Mouse (Mus musculus) small intestine, adult 2 months (tissue): ENCODE results near the gene Arpc4. TPM values are rescaled to one million over a fixed set of nuclear protein-coding genes. Genes with fewer than 3 reads are reported as not detected.

ENCODE experiments used
- H3K27ac ChIP-seq: fragments of 200-500 bp; 2 replicates; pipeline ENCODE4 v1.5.1; 2012; ENCODE audit warnings: low read depth, low read length, control low read depth, inconsistent platforms; ENCODE audit not compliant: insufficient read depth
- H3K27me3 ChIP-seq: fragments of 200-500 bp; 2 replicates; pipeline ENCODE4 v1.6.1; 2012; ENCODE audit warnings: mild to moderate bottlenecking, moderate library complexity, low read length, inconsistent platforms; ENCODE audit not compliant: control insufficient read depth, insufficient read depth
- H3K36me3 ChIP-seq: fragments of 200-500 bp; 2 replicates; pipeline ENCODE4 v1.6.1; 2012; ENCODE audit warnings: mild to moderate bottlenecking, low read length, control low read depth, inconsistent platforms; ENCODE audit not compliant: control insufficient read depth, insufficient read depth
- H3K4me1 ChIP-seq: fragments of 200-500 bp; 2 replicates; pipeline ENCODE4 v1.6.1; 2012; ENCODE audit warnings: low read length, inconsistent platforms, mixed read lengths; ENCODE audit not compliant: control insufficient read depth, insufficient read depth, insufficient read length
- H3K4me3 ChIP-seq: fragments of 200-500 bp; 2 replicates; pipeline ENCODE4 v1.5.1; 2012; ENCODE audit warnings: low read depth, mild to moderate bottlenecking, control low read depth, inconsistent platforms, low read length, moderate library complexity
- CTCF ChIP-seq: fragments of 200-500 bp; IDR thresholded peaks from 2 replicates; pipeline ENCODE4 v1.5.1; 2012; ENCODE audit warnings: low read depth, mild to moderate bottlenecking, control low read depth, inconsistent platforms, low read length, moderate library complexity, mixed read lengths; ENCODE audit not compliant: insufficient replicate concordance, insufficient read length; ENCODE audit errors: extremely low read depth
- POLR2A ChIP-seq: fragments of 200-500 bp; IDR thresholded peaks from 2 replicates; pipeline ENCODE4 v1.6.1; 2012; ENCODE audit warnings: low read depth, mild to moderate bottlenecking, control low read depth, inconsistent platforms, low read length, moderate library complexity
- WGBS: fragments of 180-500 bp; shearing (Covaris S2); methylation state at CpG from one replicate; pipeline ENCODE4 v1.1.7; 2018; 5-methylcytosine and 5-hydroxymethylcytosine counted together
- polyA plus RNA-seq: library from polyadenylated mRNA; depleted of rRNA; stranded (reverse); fragments of >200 nt; gene quantifications from 2 replicates; pipeline ENCODE4 v1.2.3, GENCODE M21; 2012

Gene Arpc4
- polyA plus RNA-seq, 1 experiment = 96.0 TPM

DNA sequence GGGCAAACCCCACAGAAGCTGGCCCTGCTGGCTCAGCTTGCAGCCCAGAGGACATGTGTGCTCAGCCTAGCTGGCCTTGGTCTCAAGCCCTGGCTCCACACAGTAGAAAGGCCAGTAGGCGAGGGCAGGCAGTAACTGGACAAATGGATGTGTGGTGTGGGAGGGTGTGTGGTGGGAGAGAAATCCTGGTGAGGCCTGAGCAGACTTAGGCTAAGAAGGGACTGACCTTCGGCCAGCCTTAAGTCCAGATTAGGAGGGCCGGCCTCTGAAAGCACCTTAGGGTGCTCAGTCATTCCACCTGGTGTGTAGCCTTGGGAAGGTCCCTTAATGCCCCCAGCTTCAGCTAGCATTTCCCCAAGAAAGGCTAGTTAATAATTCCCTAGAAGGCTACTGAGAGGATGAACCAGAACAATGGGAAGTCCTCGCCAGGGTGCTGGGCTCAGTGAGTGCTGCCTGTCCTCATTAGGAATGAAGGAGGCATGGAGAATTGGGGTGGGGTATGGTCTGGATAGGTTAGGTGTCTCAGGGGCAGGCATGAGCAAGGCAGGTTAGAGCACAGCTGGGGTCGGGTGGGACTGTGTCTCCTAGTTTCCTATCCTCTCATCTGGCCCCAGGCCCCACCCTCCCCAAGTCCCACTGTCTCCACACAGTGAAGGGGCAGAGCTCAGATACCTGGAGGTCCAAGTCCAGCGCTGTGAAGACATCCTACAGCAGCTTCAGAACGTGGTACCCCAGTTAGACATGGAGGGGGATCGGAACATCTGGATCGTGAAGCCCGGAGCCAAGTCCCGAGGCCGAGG is 26.9 kb downstream of the Arpc4 start:
- no peaks in the 10 kb centered on the region for H3K27me3 ChIP-seq
- H3K27ac ChIP-seq = no peak overlapping the region
- H3K4me1 ChIP-seq = peaks cover 2% of the 10 kb centered on the region; the same call in 1 of the 2 replicates
- H3K36me3 ChIP-seq = peaks cover 29% of the 10 kb centered on the region
- WGBS = 60% methylated on average over 12 of the region's 12 CpGs
- H3K4me3 ChIP-seq = no peak overlapping the region
- TF ChIP-seq CTCF (no peak), POLR2A (no peak)

DNA sequence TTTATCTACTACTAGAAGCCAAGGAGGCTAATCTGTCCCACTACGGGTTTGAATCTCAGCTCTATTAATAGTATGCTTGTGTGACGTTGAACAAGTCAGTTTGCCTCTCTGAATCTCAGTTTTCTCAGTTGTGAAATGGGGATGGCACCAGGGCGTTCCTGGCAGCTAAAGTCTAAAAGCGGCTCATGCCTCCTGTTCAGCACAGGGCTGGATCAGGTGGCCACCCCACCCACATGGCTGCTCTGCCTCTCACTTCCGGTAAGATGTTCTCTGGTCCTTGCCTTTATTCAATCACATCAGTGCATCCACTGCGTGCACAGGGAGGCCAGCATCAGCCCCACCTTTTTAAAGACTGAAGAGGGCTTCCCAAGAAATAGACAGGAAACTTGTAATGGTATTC is 27.6 kb downstream of the Arpc4 start:
- Histone ChIP-seq H3K36me3 (peaks cover 24% of the 10 kb centered on the region), H3K4me3 (no peak overlapping the region), H3K27ac (no peak overlapping the region), H3K4me1 (peaks cover 2% of the 10 kb centered on the region; the same call in 1 of the 2 replicates), H3K27me3 (no peaks in the 10 kb centered on the region)
- WGBS = 80% methylated on average over 6 of the region's 6 CpGs
- TF ChIP-seq POLR2A = no peak
- no peak for TF ChIP-seq CTCF

DNA sequence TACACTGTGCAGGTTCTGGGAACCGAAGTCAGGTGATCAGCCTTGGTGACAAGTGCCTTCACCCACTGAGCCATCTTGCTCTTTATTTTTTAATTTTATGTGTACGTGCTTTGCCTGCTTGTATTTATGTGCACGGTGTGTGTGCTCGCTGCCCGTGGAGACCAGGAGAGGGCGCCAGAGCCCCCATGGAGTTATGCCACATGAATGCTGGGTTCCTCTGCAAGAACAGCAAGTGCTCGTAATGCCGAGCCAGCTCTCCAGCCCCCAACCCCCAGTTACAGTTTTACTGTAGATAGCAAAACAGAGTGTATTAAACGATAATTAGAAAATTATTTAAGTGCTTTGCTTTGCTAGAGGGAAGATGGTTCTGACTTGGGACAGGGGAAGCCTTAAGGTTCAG is 28.8 kb downstream of the Arpc4 start:
- TF ChIP-seq POLR2A = no peak
- TF ChIP-seq CTCF = 0 out of 2 replicates have a peak, but pooled peaks have one; percentile 17
- H3K27me3 ChIP-seq = no peaks in the 10 kb centered on the region
- peaks cover 2% of the 10 kb centered on the region; the same call in 1 of the 2 replicates for H3K4me1 ChIP-seq
- no peak overlapping the region for H3K4me3 ChIP-seq
- no peak overlapping the region for H3K27ac ChIP-seq
- 89% methylated on average over 9 of the region's 9 CpGs for WGBS
- peaks cover 23% of the 10 kb centered on the region for H3K36me3 ChIP-seq

DNA sequence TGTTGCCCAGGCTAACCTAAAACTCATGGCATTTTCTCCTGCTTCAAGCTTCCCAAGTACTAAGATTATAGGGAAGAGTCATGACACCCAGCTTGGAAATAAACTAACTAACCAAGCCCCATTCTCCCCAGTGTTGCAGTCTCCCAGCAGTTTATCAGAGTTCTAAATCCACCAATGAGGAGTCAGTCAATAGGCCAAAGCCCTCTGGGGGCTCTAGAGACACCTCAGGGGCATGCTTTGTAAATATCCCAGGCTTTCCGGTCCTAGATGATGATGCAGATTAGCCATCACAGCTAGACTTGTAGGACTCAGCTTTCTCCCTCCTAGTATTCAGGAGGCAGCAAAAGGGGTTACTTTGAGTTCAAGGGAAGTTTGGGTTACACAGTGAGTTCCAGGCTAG is 32.1 kb downstream of the Arpc4 start:
- Histone ChIP-seq H3K27ac (no peak overlapping the region), H3K4me1 (no peaks in the 10 kb centered on the region), H3K36me3 (peaks cover 24% of the 10 kb centered on the region), H3K27me3 (no peaks in the 10 kb centered on the region), H3K4me3 (no peak overlapping the region)
- TF ChIP-seq POLR2A = no peak
- no peak for TF ChIP-seq CTCF
- 84% methylated on average over 1 of the region's 1 CpGs for WGBS

DNA sequence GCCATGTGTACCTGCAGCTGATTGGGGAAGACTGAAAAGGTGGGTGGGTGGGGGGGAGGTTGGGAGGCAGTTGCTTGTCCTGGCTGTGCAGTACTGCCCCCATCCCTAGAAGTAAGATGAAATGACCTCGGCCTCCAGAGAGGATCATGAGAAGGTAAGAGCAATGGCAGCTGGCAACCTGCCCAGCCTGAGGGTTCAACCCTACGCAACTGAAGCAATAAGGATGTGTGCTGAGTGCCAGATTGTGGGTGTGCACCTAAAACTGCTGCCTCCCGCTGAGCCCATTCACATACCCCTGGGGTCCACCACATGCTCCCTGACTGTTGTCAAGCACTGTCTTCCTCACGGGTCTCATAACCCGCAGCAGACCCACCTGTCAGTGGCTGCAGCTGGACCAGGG is 38.5 kb downstream of the Arpc4 start:
- TF ChIP-seq POLR2A (no peak), CTCF (no peak)
- WGBS = 37% methylated on average over 5 of the region's 5 CpGs
- no peaks in the 10 kb centered on the region for H3K27me3 ChIP-seq

DNA sequence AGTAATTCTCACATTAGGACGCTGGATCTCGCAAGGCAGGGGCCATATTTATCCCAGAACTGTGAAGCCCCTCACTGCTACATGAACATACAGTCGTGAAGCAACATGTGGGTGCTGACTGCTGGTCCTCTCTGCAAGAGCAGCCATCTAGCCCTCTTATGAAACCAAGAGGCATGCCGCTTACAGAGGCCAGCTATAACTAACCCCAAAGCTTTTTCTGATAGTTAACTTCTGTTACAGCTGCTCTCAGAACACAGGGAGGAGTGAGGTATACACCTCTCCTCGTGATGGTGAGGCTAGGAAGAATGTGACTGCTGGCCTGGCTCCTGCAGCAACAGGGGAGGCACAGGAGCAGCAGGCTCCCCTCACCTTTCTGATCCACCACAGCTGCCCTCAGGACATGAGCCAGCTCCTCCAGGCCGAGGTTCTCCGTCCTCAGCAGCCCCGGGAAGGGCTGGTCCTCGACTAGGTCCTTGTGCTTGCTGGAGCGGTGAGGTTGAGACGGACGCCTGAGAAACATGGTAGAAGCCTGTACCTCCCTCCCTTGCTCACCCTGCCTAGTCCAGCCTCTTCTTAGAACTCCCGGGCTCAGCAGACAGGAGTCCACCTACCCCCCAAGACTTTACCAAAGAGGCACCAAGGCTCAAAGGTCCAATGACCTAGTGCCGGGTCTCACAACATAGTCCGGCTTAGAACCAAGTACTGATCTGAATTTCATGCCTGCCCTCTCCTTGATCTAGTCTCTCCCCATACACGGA is 40.7 kb downstream of the Arpc4 start:
- H3K27me3 ChIP-seq = no peaks in the 10 kb centered on the region
- WGBS = 8% methylated on average over 16 of the region's 16 CpGs
- H3K4me3 ChIP-seq = peak overlapping the region; percentile 78
- H3K27ac ChIP-seq = peak overlapping the region; percentile 32
- peaks cover 8% of the 10 kb centered on the region for H3K4me1 ChIP-seq
- TF ChIP-seq CTCF (no peak), POLR2A (no peak)
- H3K36me3 ChIP-seq = peaks cover 4% of the 10 kb centered on the region; the same call in 1 of the 2 replicates

More for the DNA sequence above, 38.5 kb downstream of the Arpc4 start:
- Histone ChIP-seq H3K36me3 (peaks cover 4% of the 10 kb centered on the region; the same call in 1 of the 2 replicates), H3K4me3 (no peak overlapping the region), H3K4me1 (peaks cover 8% of the 10 kb centered on the region), H3K27ac (no peak overlapping the region)

DNA sequence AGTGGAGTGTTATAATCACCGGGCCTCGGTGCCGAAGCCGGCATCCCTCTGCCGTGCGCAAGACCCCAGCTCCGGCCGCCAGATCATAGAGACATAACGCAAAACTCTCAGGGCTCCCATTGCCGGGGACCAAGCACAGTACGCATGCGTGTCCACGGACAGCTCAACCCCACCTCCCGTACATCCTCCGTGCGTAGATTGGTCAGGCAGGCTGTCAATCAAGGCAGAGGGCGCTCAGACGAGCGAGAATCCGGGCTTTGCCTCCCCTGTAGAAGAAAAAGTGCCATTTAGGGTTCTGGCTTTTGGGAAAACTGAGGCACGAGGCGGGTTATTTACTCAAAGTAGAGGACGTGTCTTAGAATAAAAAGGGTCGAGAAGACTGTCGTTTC is 41.3 kb downstream of the Arpc4 start, which contains the start of gene Rpusd3:
Rpusd3 (minus strand) TSS at position 142 of the 389 bp plus-strand sequence.
- peak within 1 kb of the TSS; percentile 78 for H3K4me3 ChIP-seq
- WGBS = under 1% methylated on average over 25 of the region's 25 CpGs
- H3K27ac ChIP-seq = peak within 1 kb of the TSS; percentile 32
- TF ChIP-seq CTCF (no peak), POLR2A (peak; percentile 51; the same call in 1 of the 2 replicates)
- peaks cover 4% of the 10 kb centered on the region; the same call in 1 of the 2 replicates for H3K36me3 ChIP-seq
- H3K27me3 ChIP-seq = no peaks in the 10 kb centered on the region
- H3K4me1 ChIP-seq = peaks cover 8% of the 10 kb centered on the region
